Mouse (Mus musculus) brain, embryonic 14.5 days (tissue): Measurements from ENCODE around the gene Acacb.

Experiments used
- CTCF ChIP-seq: fragments of 200-500 bp; IDR thresholded peaks from 2 replicates; pipeline ENCODE4 v1.5.1; 2012; ENCODE audit warnings: inconsistent platforms, mild to moderate bottlenecking, moderate library complexity, borderline replicate concordance; ENCODE audit not compliant: insufficient read depth, insufficient read length; ENCODE audit errors: extremely low read depth
- POLR2A ChIP-seq: fragments of 200-500 bp; IDR thresholded peaks from 2 replicates; pipeline ENCODE4 v1.6.1; 2012; ENCODE audit warnings: mild to moderate bottlenecking, inconsistent platforms, borderline replicate concordance; ENCODE audit not compliant: poor library complexity, insufficient read depth, insufficient read length, severe bottlenecking; ENCODE audit errors: extremely low read depth

GRCm38 (mm10) chr5:114147043-114147972 is 973 bp downstream of the Acacb start:
- TF ChIP-seq CTCF, result no peak
- TF ChIP-seq POLR2A, result no peak
